Mouse (Mus musculus) heart, embryonic 12.5 days (tissue): ENCODE data around the gene 1700056E22Rik. TPM values are rescaled to one million over a fixed set of nuclear protein-coding genes. Genes with fewer than 3 reads are reported as not detected.

Source experiments
- ATAC-seq: fragments of 200-750 bp; cut with Nextera tagmentation; 2 replicates; pipeline ENCODE4 v1.8.0; 2017; ENCODE audit warnings: moderate TSS enrichment, moderate library complexity; ENCODE audit not compliant: insufficient number of reproducible peaks, low FRiP score
- H3K27ac ChIP-seq: fragments of 300-500 bp; sonication (generic); 2 replicates; pipeline ENCODE4 v1.5.1; 2016; ENCODE audit warnings: mild to moderate bottlenecking, moderate library complexity; ENCODE audit not compliant: poor library complexity, severe bottlenecking
- H3K27me3 ChIP-seq: fragments of 300-500 bp; sonication (generic); replicated peaks from 2 replicates; pipeline ENCODE4 v1.6.1; 2016; ENCODE audit warnings: mild to moderate bottlenecking, moderate library complexity
- H3K36me3 ChIP-seq: fragments of 300-500 bp; sonication (generic); 2 replicates; pipeline ENCODE4 v1.6.1; 2016; ENCODE audit warnings: mild to moderate bottlenecking, moderate library complexity
- H3K4me1 ChIP-seq: fragments of 300-500 bp; sonication (generic); replicated peaks from 2 replicates; pipeline ENCODE4 v1.6.1; 2016; ENCODE audit warnings: mild to moderate bottlenecking
- H3K4me2 ChIP-seq: fragments of 300-500 bp; sonication (generic); 2 replicates; pipeline ENCODE4 v1.6.1; 2016; ENCODE audit warnings: mild to moderate bottlenecking, moderate library complexity
- H3K4me3 ChIP-seq: fragments of 300-500 bp; sonication (generic); 2 replicates; pipeline ENCODE4 v1.5.1; 2016; ENCODE audit warnings: mild to moderate bottlenecking
- H3K9ac ChIP-seq: fragments of 300-500 bp; sonication (generic); 2 replicates; pipeline ENCODE4 v1.6.1; 2016; ENCODE audit warnings: mild to moderate bottlenecking, moderate library complexity
- H3K9me3 ChIP-seq: fragments of 300-500 bp; sonication (generic); replicated peaks from 2 replicates; pipeline ENCODE4 v1.6.1; 2016; ENCODE audit warnings: mild to moderate bottlenecking, moderate library complexity
- WGBS: fragments of 180-500 bp; shearing (Covaris S2); methylation state at CpG from one replicate; pipeline ENCODE4 v1.1.7; 2016; 5-methylcytosine and 5-hydroxymethylcytosine counted together
- polyA plus RNA-seq: library from polyadenylated mRNA; unstranded; fragments of >200 nt; fragmentation: Nextera tagmentation; extraction: Ambion mirVana; gene quantifications from 2 replicates; pipeline ENCODE4 v1.2.1, GENCODE M21; 2016

Gene 1700056E22Rik
- polyA plus RNA-seq, 1 experiment from 2014 or later: 3.2 TPM

GRCm38 (mm10) chr1:184019042-184019721, 14.9 kb downstream of the 1700056E22Rik start:
- no peak overlapping the region for H3K27ac ChIP-seq
- H3K4me3 ChIP-seq: no peak overlapping the region
- no peak overlapping the region for H3K4me2 ChIP-seq
- WGBS: 51% methylated on average over 6 of the region's 6 CpGs
- no peaks in the 10 kb centered on the region for H3K27me3 ChIP-seq
- peak; percentile 74 for ATAC-seq
- H3K36me3 ChIP-seq: no peaks in the 10 kb centered on the region
- H3K9ac ChIP-seq: no peak overlapping the region
- H3K4me1 ChIP-seq: peaks cover 11% of the 10 kb centered on the region
- H3K9me3 ChIP-seq: no peaks in the 10 kb centered on the region

- Histone ChIP-seq H3K27me3 (no peaks in the 10 kb centered on the region), H3K9ac (no peak overlapping the region)
Observed at GRCm38 (mm10) chr1:184017606-184018005, 16.5 kb downstream of the 1700056E22Rik start.

GRCm38 (mm10) chr1:184015995-184016730, 17.9 kb downstream of the 1700056E22Rik start:
- no peak overlapping the region for H3K4me2 ChIP-seq
- no peak overlapping the region for H3K9ac ChIP-seq
- peak; percentile 85 for ATAC-seq
- 67% methylated on average over 10 of the region's 10 CpGs for whole genome bisulfite sequencing
- no peaks in the 10 kb centered on the region for H3K36me3 ChIP-seq
- no peaks in the 10 kb centered on the region for H3K27me3 ChIP-seq
- no peak overlapping the region for H3K4me3 ChIP-seq
- H3K9me3 ChIP-seq: no peaks in the 10 kb centered on the region
- no peak overlapping the region; the same call in 1 of the 2 replicates for H3K27ac ChIP-seq
- peaks cover 11% of the 10 kb centered on the region for H3K4me1 ChIP-seq

More at GRCm38 (mm10) chr1:184017606-184018005, 16.5 kb downstream of the 1700056E22Rik start:
- no peak for ATAC-seq
- no peaks in the 10 kb centered on the region for H3K9me3 ChIP-seq
- H3K36me3 ChIP-seq: no peaks in the 10 kb centered on the region
- H3K4me1 ChIP-seq: peaks cover 11% of the 10 kb centered on the region
- no peak overlapping the region for H3K27ac ChIP-seq
- 86% methylated on average over 2 of the region's 2 CpGs for WGBS
- H3K4me2 ChIP-seq: no peak overlapping the region
- no peak overlapping the region for H3K4me3 ChIP-seq

GRCm38 (mm10) chr1:184014091-184014490, 20.0 kb downstream of the 1700056E22Rik start:
- 77% methylated on average over 3 of the region's 3 CpGs for WGBS
- no peak overlapping the region for H3K27ac ChIP-seq
- H3K4me2 ChIP-seq: no peak overlapping the region
- ATAC-seq: no peak
- no peak overlapping the region for H3K9ac ChIP-seq
- 0 out of 2 replicates have a peak, but pooled peaks cover under 1% of the 10 kb centered on the region for H3K4me1 ChIP-seq
- H3K9me3 ChIP-seq: no peaks in the 10 kb centered on the region
- H3K36me3 ChIP-seq: no peaks in the 10 kb centered on the region
- no peak overlapping the region for H3K4me3 ChIP-seq
- no peaks in the 10 kb centered on the region for H3K27me3 ChIP-seq

- Histone ChIP-seq H3K4me2 (no peak within 1 kb of the TSS), H3K4me3 (no peak within 1 kb of the TSS), H3K9ac (no peak within 1 kb of the TSS), H3K27me3 (no peaks in the 10 kb centered on the region), H3K9me3 (no peaks in the 10 kb centered on the region), H3K27ac (no peak within 1 kb of the TSS), H3K36me3 (no peaks in the 10 kb centered on the region), H3K4me1 (no peaks in the 10 kb centered on the region)
- 92% methylated on average over 4 of the region's 4 CpGs for whole genome bisulfite sequencing
- no peak for ATAC-seq
Observed at GRCm38 (mm10) chr1:184013106-184013505, 21.0 kb downstream of the 1700056E22Rik start, which contains the start of gene Dusp10. Gene Dusp10 (plus strand): TSS chr1:184013302.

GRCm38 (mm10) chr1:184011311-184011710, 22.8 kb downstream of the 1700056E22Rik start:
- Histone ChIP-seq H3K4me3 (no peak overlapping the region), H3K4me1 (no peaks in the 10 kb centered on the region), H3K27me3 (no peaks in the 10 kb centered on the region), H3K4me2 (no peak overlapping the region), H3K36me3 (no peaks in the 10 kb centered on the region), H3K27ac (no peak overlapping the region), H3K9ac (no peak overlapping the region), H3K9me3 (no peaks in the 10 kb centered on the region)
- WGBS: 91% methylated on average over 6 of the region's 6 CpGs
- ATAC-seq: no peak

- no peak overlapping the region for H3K4me3 ChIP-seq
- H3K27me3 ChIP-seq: no peaks in the 10 kb centered on the region
- no peaks in the 10 kb centered on the region for H3K4me1 ChIP-seq
- ATAC-seq: no peak
- H3K9me3 ChIP-seq: no peaks in the 10 kb centered on the region
- H3K4me2 ChIP-seq: no peak overlapping the region
- no peak overlapping the region for H3K9ac ChIP-seq
- H3K27ac ChIP-seq: no peak overlapping the region
- no peaks in the 10 kb centered on the region for H3K36me3 ChIP-seq
Observed at GRCm38 (mm10) chr1:184006086-184006485, 28.0 kb downstream of the 1700056E22Rik start.

- H3K4me3 ChIP-seq: no peak overlapping the region
- H3K9me3 ChIP-seq: no peaks in the 10 kb centered on the region
- ATAC-seq: no peak
- H3K9ac ChIP-seq: no peak overlapping the region
- WGBS: 73% methylated on average over 6 of the region's 6 CpGs
- H3K4me1 ChIP-seq: no peaks in the 10 kb centered on the region
- no peak overlapping the region for H3K4me2 ChIP-seq
- no peaks in the 10 kb centered on the region for H3K27me3 ChIP-seq
- H3K36me3 ChIP-seq: no peaks in the 10 kb centered on the region
- no peak overlapping the region for H3K27ac ChIP-seq
Observed at GRCm38 (mm10) chr1:184005315-184006058, 28.6 kb downstream of the 1700056E22Rik start.

GRCm38 (mm10) chr1:184004311-184004710, 29.8 kb downstream of the 1700056E22Rik start:
- Histone ChIP-seq H3K36me3 (no peaks in the 10 kb centered on the region), H3K27ac (no peak overlapping the region), H3K27me3 (no peaks in the 10 kb centered on the region), H3K9ac (no peak overlapping the region), H3K9me3 (no peaks in the 10 kb centered on the region), H3K4me3 (no peak overlapping the region), H3K4me2 (no peak overlapping the region), H3K4me1 (no peaks in the 10 kb centered on the region)
- ATAC-seq: no peak
- WGBS: 49% methylated on average over 2 of the region's 2 CpGs

GRCm38 (mm10) chr1:184002470-184002869, 31.6 kb downstream of the 1700056E22Rik start:
- no peaks in the 10 kb centered on the region for H3K4me1 ChIP-seq
- WGBS: 83% methylated on average over 2 of the region's 2 CpGs

GRCm38 (mm10) chr1:183997207-183997606, 36.9 kb downstream of the 1700056E22Rik start:
- no peak overlapping the region for H3K27ac ChIP-seq
- H3K9ac ChIP-seq: no peak overlapping the region
- H3K9me3 ChIP-seq: no peaks in the 10 kb centered on the region
- no peak overlapping the region for H3K4me3 ChIP-seq
- no peak overlapping the region for H3K4me2 ChIP-seq
- no peaks in the 10 kb centered on the region for H3K4me1 ChIP-seq
- H3K36me3 ChIP-seq: no peaks in the 10 kb centered on the region
- 67% methylated on average over 2 of the region's 2 CpGs for WGBS
- no peaks in the 10 kb centered on the region for H3K27me3 ChIP-seq
- ATAC-seq: no peak

More at GRCm38 (mm10) chr1:184002470-184002869, 31.6 kb downstream of the 1700056E22Rik start:
- Histone ChIP-seq H3K27me3 (no peaks in the 10 kb centered on the region), H3K9ac (no peak overlapping the region), H3K9me3 (no peaks in the 10 kb centered on the region), H3K4me2 (no peak overlapping the region), H3K27ac (no peak overlapping the region), H3K4me3 (no peak overlapping the region), H3K36me3 (no peaks in the 10 kb centered on the region)
- no peak for ATAC-seq
